Mouse (Mus musculus) ES-E14 (cell line): ENCODE results near the gene Prdm5. TPM values are rescaled to one million over a fixed set of nuclear protein-coding genes. Genes with fewer than 3 reads are reported as not detected.

Experiments
- DNase-seq: peaks from one replicate; pipeline ENCODE4 v3.0.0-alpha.2; 2013; ENCODE audit warnings: low read depth, low spot score
- H3K27ac ChIP-seq: 2 replicates; pipeline ENCODE4 v1.5.1; 2012; ENCODE audit warnings: low read depth, mild to moderate bottlenecking, low read length, moderate library complexity, mixed read lengths; ENCODE audit not compliant: poor library complexity, insufficient read depth, severe bottlenecking
- H3K36me3 ChIP-seq: 2 replicates; pipeline ENCODE4 v1.6.1; 2012; ENCODE audit warnings: mild to moderate bottlenecking, low read length, moderate library complexity, mixed read lengths; ENCODE audit not compliant: control insufficient read depth, poor library complexity, insufficient read depth, severe bottlenecking
- H3K4me1 ChIP-seq, 2 experiments: fragments of 150-350 bp in 1 of 2; sonication (generic) in 1 of 2; 2 replicates each; pipeline ENCODE4 v1.6.1; 2012; ENCODE audit warnings: low read length in 2 of 2, mild to moderate bottlenecking in 1 of 2, mixed read lengths in 1 of 2; ENCODE audit not compliant: control insufficient read depth in 2 of 2, insufficient read depth in 2 of 2, poor library complexity in 1 of 2
- H3K4me3 ChIP-seq, 2 experiments: fragments of 150-350 bp in 1 of 2; sonication (generic) in 1 of 2; 2 replicates each; pipeline ENCODE4 v1.5.1; 2012; ENCODE audit warnings: low read length in 2 of 2, low read depth in 1 of 2, mild to moderate bottlenecking in 1 of 2, mixed read lengths in 1 of 2; ENCODE audit not compliant: insufficient read depth in 1 of 2, poor library complexity in 1 of 2, severe bottlenecking in 1 of 2
- H3K9ac ChIP-seq: 2 replicates; pipeline ENCODE4 v1.6.1; 2012; ENCODE audit warnings: low read depth, mild to moderate bottlenecking, low read length, mixed read lengths; ENCODE audit not compliant: poor library complexity, insufficient read depth, severe bottlenecking
- H3K9me3 ChIP-seq: fragments of 150-350 bp; sonication (generic); 2 replicates; pipeline ENCODE4 v1.6.1; 2012; ENCODE audit warnings: low read depth, mild to moderate bottlenecking, low read length; ENCODE audit not compliant: control insufficient read depth, insufficient read depth
- CHD2 ChIP-seq: IDR thresholded peaks from 2 replicates; pipeline ENCODE4 v1.6.1; 2014; ENCODE audit warnings: mild to moderate bottlenecking, low read depth, low read length, inconsistent platforms
- HCFC1 ChIP-seq: IDR thresholded peaks from 2 replicates; pipeline ENCODE4 v1.6.1; 2012; ENCODE audit warnings: low read length, inconsistent platforms, borderline replicate concordance; ENCODE audit not compliant: insufficient read depth
- MAFK ChIP-seq: IDR thresholded peaks from 2 replicates; pipeline ENCODE4 v1.6.1; 2014; ENCODE audit warnings: mild to moderate bottlenecking, low read depth, low read length, inconsistent platforms; ENCODE audit not compliant: insufficient read depth
- ZC3H11A ChIP-seq: IDR thresholded peaks from 2 replicates; pipeline ENCODE4 v1.6.1; 2012; ENCODE audit warnings: low read depth, mild to moderate bottlenecking, inconsistent platforms, low read length, borderline replicate concordance
- ZNF384 ChIP-seq: IDR thresholded peaks from 2 replicates; pipeline ENCODE4 v1.6.1; 2012; ENCODE audit warnings: low read depth, low read length, inconsistent platforms
- in situ Hi-C, 2 experiments: fragments of 600-800 bp; cut with MboI; formaldehyde crosslinking; loops; one replicate each; pipeline ENCODE4 v1.15.1; 2025; ENCODE audit warnings: low sequenced_read_pairs in 2 of 2, inconsistent platforms in 1 of 2; ENCODE audit not compliant: unreplicated experiment in 2 of 2
- total RNA-seq: library from RNA; depleted of rRNA; stranded (reverse); fragments of 300-350 nt; gene quantifications from 2 replicates; pipeline ENCODE4 v1.2.3, GENCODE M21; 2012; rRNA removed

Gene Prdm5
- 26.1 and 32.2 TPM in 2 replicates for total RNA-seq

DNA sequence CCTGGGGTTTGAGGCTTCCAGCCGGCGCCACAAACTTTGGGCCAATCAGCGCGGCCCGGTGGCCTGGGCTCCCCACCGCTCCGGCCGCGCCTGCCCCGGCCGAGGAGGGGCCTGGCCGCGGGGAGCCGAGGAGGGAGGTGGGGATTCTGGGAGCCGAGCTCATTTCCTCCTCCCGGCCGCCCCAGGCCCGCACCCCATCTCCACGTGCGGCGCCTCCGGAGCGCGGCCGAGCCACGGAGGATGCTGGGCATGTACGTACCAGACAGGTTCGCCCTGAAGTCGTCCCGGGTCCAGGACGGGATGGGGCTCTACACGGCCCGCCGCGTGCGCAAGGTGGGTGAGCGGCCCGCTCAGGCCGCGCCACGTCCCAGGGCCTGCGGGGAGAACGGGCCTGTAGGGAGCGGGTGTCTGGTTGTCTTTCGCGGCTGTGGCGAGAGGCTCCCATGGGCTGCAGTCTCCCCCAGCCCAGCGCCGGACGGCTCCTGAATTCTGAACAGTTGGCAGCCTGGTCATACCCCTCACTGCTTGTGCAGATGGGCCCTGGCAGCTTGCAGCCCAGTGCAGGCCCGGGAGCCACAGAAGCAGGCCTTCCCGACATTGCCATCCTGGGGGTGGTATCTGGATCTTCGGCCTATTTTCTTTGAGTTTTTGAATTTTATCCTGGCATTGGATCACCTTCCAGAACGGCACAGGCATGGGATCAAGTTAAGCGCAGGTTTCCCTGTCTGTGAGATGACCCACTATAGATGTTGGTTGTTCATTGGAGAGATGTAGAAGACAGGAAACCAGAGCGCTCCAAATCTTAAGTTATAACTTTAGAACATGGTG, at the start of gene Prdm5:
Gene Prdm5, plus strand, starts transcription at position 128 of the 828 bp plus-strand sequence.
- H3K9ac ChIP-seq: peak within 1 kb of the TSS; percentile 86
- in situ Hi-C loops: no loop called here
- TF ChIP-seq ZNF384: no peak
- no peak for TF ChIP-seq MAFK
- peak; percentile 37; the same call in 1 of the 2 replicates for TF ChIP-seq HCFC1
- TF ChIP-seq CHD2: no peak
- TF ChIP-seq ZC3H11A: no peak
- peak within 1 kb of the TSS; percentile 77 to 78 for H3K4me3 ChIP-seq
- no peaks in the 10 kb centered on the region for H3K36me3 ChIP-seq
- no peaks in the 10 kb centered on the region for H3K9me3 ChIP-seq
- peaks cover 2 to 3% of the 10 kb centered on the region in 2 experiments; a peak in 1 of 4 replicates for H3K4me1 ChIP-seq
- no peak for DNase-seq
- no peak within 1 kb of the TSS for H3K27ac ChIP-seq

- Histone ChIP-seq H3K27ac (no peak overlapping the region), H3K9ac (no peak overlapping the region), H3K9me3 (no peaks in the 10 kb centered on the region), H3K4me1 (no peaks in the 10 kb centered on the region), H3K4me3 (no peak overlapping the region), H3K36me3 (no peaks in the 10 kb centered on the region)
- TF ChIP-seq ZC3H11A: no peak
- TF ChIP-seq HCFC1: no peak
- no peak for TF ChIP-seq MAFK
- TF ChIP-seq ZNF384: no peak
- TF ChIP-seq CHD2: no peak
- no peak for DNase-seq
- in situ Hi-C loops: no loop called here
These were observed 39.3 kb upstream of the Prdm5 start for GRCm38 (mm10) chr6:65739442-65739841.

GRCm38 (mm10) chr6:65743144-65743870, 35.5 kb upstream of the Prdm5 start:
- TF ChIP-seq ZNF384 (no peak), ZC3H11A (no peak), HCFC1 (no peak), MAFK (no peak), CHD2 (no peak)
- DNase-seq: no peak
- Histone ChIP-seq H3K9me3 (no peaks in the 10 kb centered on the region), H3K4me3 (no peak overlapping the region), H3K27ac (no peak overlapping the region), H3K9ac (no peak overlapping the region), H3K4me1 (no peaks in the 10 kb centered on the region), H3K36me3 (no peaks in the 10 kb centered on the region)
- in situ Hi-C loops: no loop called here

- no peak for DNase-seq
- Histone ChIP-seq H3K36me3 (no peaks in the 10 kb centered on the region), H3K27ac (no peak overlapping the region), H3K4me1 (no peaks in the 10 kb centered on the region), H3K4me3 (no peak overlapping the region), H3K9ac (no peak overlapping the region), H3K9me3 (no peaks in the 10 kb centered on the region)
- in situ Hi-C loops: no loop called here
- TF ChIP-seq CHD2 (no peak), ZC3H11A (no peak), ZNF384 (no peak), HCFC1 (no peak), MAFK (no peak)
These were observed 35.0 kb upstream of the Prdm5 start for GRCm38 (mm10) chr6:65743871-65744202.
